Mouse (Mus musculus): ENCODE measurements around the gene Kctd18. TPM values are rescaled to one million over a fixed set of nuclear protein-coding genes. Genes with fewer than 3 reads are reported as not detected.

Kctd18 gene
- polyA plus RNA-seq (2012; ENCODE audit: low replicate concordance) = 4.3 and 11.9 TPM in 2 replicates

DNA sequence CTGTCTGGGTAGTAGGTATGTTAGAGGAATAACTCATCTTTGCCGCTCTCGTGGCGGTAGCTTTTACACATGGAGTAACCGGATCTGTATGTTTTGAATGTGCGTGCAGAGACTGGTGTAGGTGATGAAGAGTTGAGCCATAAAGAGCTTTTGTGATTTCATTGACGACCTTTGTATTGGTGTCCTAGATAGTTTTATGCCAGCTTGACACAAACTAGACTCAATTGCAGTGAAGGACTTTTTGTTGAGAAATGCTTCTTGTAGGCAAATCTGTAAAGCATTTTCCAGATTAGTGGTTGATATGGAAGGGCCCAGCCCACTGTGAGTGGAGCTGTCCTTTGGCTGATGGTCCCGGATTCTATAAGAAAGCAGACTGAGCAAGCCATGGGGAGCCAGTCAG lies at the start of gene Kctd18:
Gene Kctd18, minus strand, starts transcription at position 101 of the 400 bp plus-strand sequence.

DNA sequence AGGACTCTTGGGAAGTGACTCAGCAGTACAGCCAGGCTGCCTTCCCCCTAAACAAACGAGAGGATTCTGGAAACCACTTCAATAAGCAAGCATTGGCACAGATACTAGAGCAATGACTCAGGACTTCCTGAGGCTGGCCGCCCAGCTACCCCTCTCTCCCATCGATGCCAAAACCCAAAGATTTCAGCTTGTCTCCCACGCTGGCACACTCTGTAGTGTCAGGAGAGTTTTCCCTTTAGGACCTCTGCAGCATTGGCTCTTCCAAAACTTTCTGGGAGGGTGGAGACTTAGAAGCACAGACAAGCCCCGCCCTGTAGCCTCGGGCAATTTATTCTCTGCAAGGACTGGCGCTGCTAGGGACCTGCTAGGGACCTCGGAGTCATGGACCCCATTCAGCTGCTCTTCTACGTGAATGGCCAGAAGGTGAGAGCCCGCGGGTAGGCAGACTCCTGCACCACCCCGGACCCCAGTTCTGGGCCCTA lies 10.9 kb upstream of the Kctd18 start, which contains the start of gene Aox1:
Gene Aox1, plus strand, starts transcription at position 296 of the 482 bp plus-strand sequence.

DNA sequence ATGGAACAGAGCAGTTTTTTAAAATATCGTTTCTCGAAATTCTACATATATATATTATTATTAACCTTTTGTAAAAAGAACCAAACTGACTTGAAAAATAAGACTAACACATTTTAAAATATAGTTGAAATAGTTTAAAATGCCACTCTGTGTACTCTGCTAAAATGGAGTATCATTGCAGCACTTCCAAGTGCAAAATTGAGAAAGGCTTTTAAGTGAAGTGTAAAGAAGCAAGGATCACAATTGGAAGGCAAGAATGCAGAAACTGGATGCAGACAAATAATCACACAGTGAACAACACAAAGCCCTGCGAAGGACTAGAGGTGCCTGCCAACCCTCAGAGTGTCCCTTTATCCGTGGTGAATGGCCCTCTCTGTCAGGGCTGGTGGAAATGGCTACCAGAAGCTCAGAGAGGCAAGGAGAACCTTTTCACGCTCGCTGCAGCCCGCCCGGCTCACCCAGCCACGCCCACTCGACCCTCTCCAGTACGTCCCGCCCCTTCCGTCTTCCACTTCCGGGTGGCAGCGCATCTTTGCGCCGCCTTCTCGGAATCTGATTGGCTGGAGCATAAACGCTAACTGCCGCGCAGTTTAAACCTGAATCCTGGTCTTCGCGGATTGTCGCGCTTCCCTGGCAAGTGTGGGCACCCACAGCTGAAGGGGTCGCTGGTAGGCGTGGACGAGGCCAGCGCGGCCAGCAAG lies 23.2 kb downstream of the Kctd18 start, which contains the start of gene Sgo2a:
Gene Sgo2a, plus strand, starts transcription at position 540 of the 701 bp plus-strand sequence.

Other genes starting within 250 kb of the Kctd18 start
- 0.15 TPM in 1 of 2 replicates, not detected in the other for gene Spats2l, start 244.8 kb downstream of the Kctd18 start, polyA plus RNA-seq (2012; ENCODE audit: low replicate concordance)
- gene Sgo2a, start 23.0 kb downstream of the Kctd18 start, polyA plus RNA-seq (2012; ENCODE audit: low replicate concordance) = 1.6 and 2.8 TPM in 2 replicates
- not detected in 2 replicates for gene Aox1, start 11.0 kb upstream of the Kctd18 start, polyA plus RNA-seq (2012; ENCODE audit: low replicate concordance)
- gene Aox3, start 94.2 kb upstream of the Kctd18 start, polyA plus RNA-seq (2012; ENCODE audit: low replicate concordance) = not detected in 2 replicates
- gene Aox4, start 191.4 kb upstream of the Kctd18 start, polyA plus RNA-seq (2012; ENCODE audit: low replicate concordance) = not detected in 2 replicates

Data from leukemia stem cell, adult 10-12 weeks (primary cell).